Comparison of ENCODE assay signal across 20 mouse cellular contexts in genomic region chr4:117234166-117234741, GRCm38 (mm10). TPM values are rescaled to one million over a fixed set of nuclear protein-coding genes. Genes with fewer than 3 reads are reported as not detected.
"Had no signal": no experiment of that assay in that cellular context is flagged by ENCODE, and none has a peak within 500 bp of the region (broad histone marks: within the 10 kb centered on the region; RNA-seq: fewer than 3 reads in every experiment).

No protein-coding gene starts in this region.

- H3K27me3 ChIP-seq: midbrain, embryonic 13.5 days; midbrain, embryonic 15.5 days; neural tube, embryonic 12.5 days had no signal

- H3K4me2 ChIP-seq: liver, embryonic 12.5 days; lung, embryonic 14.5 days; midbrain, embryonic 13.5 days; midbrain, embryonic 15.5 days; neural tube, embryonic 12.5 days had no signal

- H3K4me3 ChIP-seq: liver, embryonic 12.5 days; midbrain, embryonic 10.5 days; midbrain, embryonic 13.5 days; midbrain, embryonic 15.5 days; myocyte; neural tube, embryonic 12.5 days had no signal

- H3K4me1 ChIP-seq: liver, embryonic 12.5 days; midbrain, embryonic 13.5 days; midbrain, embryonic 15.5 days; neural tube, embryonic 12.5 days had no signal

- H3K9ac ChIP-seq: liver, embryonic 12.5 days; liver, embryonic 14.5 days; lung, embryonic 14.5 days; midbrain, embryonic 13.5 days; midbrain, embryonic 15.5 days; neural tube, embryonic 12.5 days had no signal

- DNase-seq: lung, adult 18-20 months; lung, embryonic 14.5 days; lung, postnatal 10 days; lung, postnatal 4 days; retina, postnatal 1 day; right cerebral cortex, adult 18-20 months; right cerebral cortex, postnatal 25 days; right cerebral cortex, postnatal 4 days; spleen, adult 18-20 months; thymus, adult 18-20 months; thymus, postnatal 14 days; thymus, postnatal 4 days had no signal

- H3K9me3 ChIP-seq: liver, embryonic 12.5 days; midbrain, embryonic 10.5 days; midbrain, embryonic 13.5 days; midbrain, embryonic 15.5 days; neural tube, embryonic 12.5 days had no signal

- H3K36me3 ChIP-seq: liver, embryonic 12.5 days; midbrain, embryonic 10.5 days; midbrain, embryonic 13.5 days; midbrain, embryonic 15.5 days; neural tube, embryonic 12.5 days had no signal

- ATAC-seq: liver, embryonic 12.5 days; midbrain, embryonic 13.5 days; midbrain, embryonic 15.5 days had no signal

- H3K27ac ChIP-seq: liver, embryonic 12.5 days; liver, embryonic 14.5 days; midbrain, embryonic 10.5 days; midbrain, embryonic 13.5 days; midbrain, embryonic 15.5 days; neural tube, embryonic 12.5 days had no signal

RNA-seq across cellular contexts. Expression of gene Armh1, which starts 17.7 kb away (rescaled TPM):
- polyA plus RNA-seq: liver, embryonic 14.5 days; myocyte; small intestine, adult 2 months had no signal
